ENCODE assay signal across 8 mouse cellular contexts in genomic region chr10:83042613-83043477, GRCm38 (mm10). TPM values are rescaled to one million over a fixed set of nuclear protein-coding genes. Genes with fewer than 3 reads are reported as not detected.
DNase-seq lines count a peak whose midpoint lies in the region; ATAC-seq lines count a peak whose summit lies in the region.

No protein-coding gene starts in this region.

- DNase-seq in adrenal gland, postnatal 10 days = peak; percentile 64
- peak; percentile 33 to 49 for DNase-seq in heart, postnatal 36 days
- DNase-seq in kidney, postnatal 4 days = peak; percentile 62 to 78
- no peak for DNase-seq in frontal cortex, postnatal 10 days (ENCODE audit: low spot score in 2 of 2)

- no peak overlapping the region for H3K9ac ChIP-seq in embryonic facial prominence, embryonic 15.5 days
- H3K9ac ChIP-seq in neural tube, embryonic 14.5 days (replicated peaks; ENCODE audit: low read depth, low read length) = no peak overlapping the region

- H3K4me2 ChIP-seq in embryonic facial prominence, embryonic 15.5 days (replicated peaks) = no peak overlapping the region
- no peak overlapping the region for H3K4me2 ChIP-seq in neural tube, embryonic 14.5 days (ENCODE audit: low read depth, low read length)

- 44% methylated on average over 10 of the region's 10 CpGs for WGBS in embryonic facial prominence, embryonic 15.5 days
- WGBS in neural tube, embryonic 14.5 days = 9% methylated on average over 10 of the region's 10 CpGs

- H3K4me3 ChIP-seq in embryonic facial prominence, embryonic 15.5 days (replicated peaks) = no peak overlapping the region
- no peak overlapping the region for H3K4me3 ChIP-seq in neural tube, embryonic 14.5 days (ENCODE audit: low read depth, low read length)

- peak; percentile 71; the same call in 1 of the 2 replicates for ATAC-seq in embryonic facial prominence, embryonic 15.5 days (ENCODE audit: insufficient number of reproducible peaks, low FRiP score, low TSS enrichment, low read depth)
- peak; percentile 71 for ATAC-seq in neural tube, embryonic 14.5 days (ENCODE audit: low read depth)
- ATAC-seq in erythroid progenitor cell, adult 5-6 weeks (replicated peaks; ENCODE audit: low FRiP score, poor library complexity, severe bottlenecking) = no peak
- no peak for ATAC-seq in megakaryocyte-erythroid progenitor cell, adult 5-6 weeks (replicated peaks; ENCODE audit: low FRiP score, low TSS enrichment, poor library complexity, severe bottlenecking)

- H3K27ac ChIP-seq in embryonic facial prominence, embryonic 15.5 days (replicated peaks) = peak overlapping the region; percentile 58; the same call in 1 of the 2 replicates
- H3K27ac ChIP-seq in neural tube, embryonic 14.5 days (ENCODE audit: low read depth, low read length) = no peak overlapping the region

- H3K4me1 ChIP-seq in embryonic facial prominence, embryonic 15.5 days = peaks cover 17% of the 10 kb centered on the region
- H3K4me1 ChIP-seq in neural tube, embryonic 14.5 days (ENCODE audit: control insufficient read depth, insufficient read depth, low read length) = peaks cover 12% of the 10 kb centered on the region

- H3K36me3 ChIP-seq in embryonic facial prominence, embryonic 15.5 days = no peaks in the 10 kb centered on the region
- no peaks in the 10 kb centered on the region for H3K36me3 ChIP-seq in neural tube, embryonic 14.5 days (ENCODE audit: control insufficient read depth, insufficient read depth, low read length)

- intact Hi-C loops in heart, postnatal 36 days (cut with DNase I) = loop anchor here (2.0 kb wide), 1 partner anchor 56 kb away; no protein-coding TSS in a partner anchor

- H3K27me3 ChIP-seq in embryonic facial prominence, embryonic 15.5 days = no peaks in the 10 kb centered on the region
- H3K27me3 ChIP-seq in neural tube, embryonic 14.5 days (ENCODE audit: control insufficient read depth, insufficient read depth, low read length) = no peaks in the 10 kb centered on the region

- no peaks in the 10 kb centered on the region for H3K9me3 ChIP-seq in embryonic facial prominence, embryonic 15.5 days (replicated peaks)
- H3K9me3 ChIP-seq in neural tube, embryonic 14.5 days (ENCODE audit: control insufficient read depth, low read length) = no peaks in the 10 kb centered on the region

RNA-seq across cellular contexts. Expression of gene Chst11, which starts 57.5 kb away (rescaled TPM):
- total RNA-seq in adrenal gland, postnatal 10 days (2021) = 10 to 100 TPM; 23.2 to 23.3 TPM
- polyA plus RNA-seq in embryonic facial prominence, embryonic 15.5 days (2015; fragmentation: Nextera tagmentation; extraction: Ambion mirVana) = 3.2 and 3.3 TPM in 2 replicates
- 1 to 10 TPM; 2.8 to 3.2 TPM for total RNA-seq in heart, postnatal 36 days (2021)
- 4.6 and 5.2 TPM in 2 replicates for polyA plus RNA-seq in neural tube, embryonic 14.5 days (2014; fragmentation: Nextera tagmentation; extraction: Ambion mirVana)
- total RNA-seq in erythroid progenitor cell, adult 5-6 weeks (2015; ENCODE audit: low replicate concordance) = 14.1 and 15.9 TPM in 2 replicates
- 13.6 and 17.2 TPM in 2 replicates for total RNA-seq in erythroid progenitor cell, adult 5-6 weeks (2017; ENCODE audit: low replicate concordance)
- 14.2 and 15.2 TPM in 2 replicates for total RNA-seq in megakaryocyte-erythroid progenitor cell, adult 5-6 weeks (2014; fragmentation: Nextera tagmentation)
- total RNA-seq in megakaryocyte-erythroid progenitor cell, adult 5-6 weeks (2017) = 19.0 and 24.1 TPM in 2 replicates

Comparison
In these comparisons a context has a peak if more than half of its experiments do, and no peak if none do; other contexts are left out.
1. DNase-seq: peak in adrenal gland, postnatal 10 days (single experiment), heart, postnatal 36 days (2 of 2) and kidney, postnatal 4 days (2 of 2); none in frontal cortex, postnatal 10 days (0 of 2).
2. ATAC-seq: peak in embryonic facial prominence, embryonic 15.5 days (single experiment) and neural tube, embryonic 14.5 days (single experiment); none in erythroid progenitor cell, adult 5-6 weeks (single experiment) and megakaryocyte-erythroid progenitor cell, adult 5-6 weeks (single experiment).